Mouse (Mus musculus): ENCODE data around the gene Crabp1. TPM values are rescaled to one million over a fixed set of nuclear protein-coding genes. Genes with fewer than 3 reads are reported as not detected.

The Crabp1 gene
- polyA plus RNA-seq, 1 experiment from 2014 or later = 1,232 TPM

- WGBS = 34% methylated on average over 3 of the region's 3 CpGs
- DNase-seq (ENCODE audit: low spot score) (no peak), ATAC-seq (ENCODE audit: low FRiP score) (no peak)
- Histone ChIP-seq H3K36me3 (ENCODE audit: control insufficient read depth, insufficient read depth, low read length) (no peaks in the 10 kb centered on the region), H3K27me3 (ENCODE audit: control insufficient read depth, insufficient read depth, low read length) (no peaks in the 10 kb centered on the region), H3K9ac (ENCODE audit: low read depth, low read length) (no peak overlapping the region), H3K4me2 (replicated peaks; ENCODE audit: low read depth, low read length) (no peak overlapping the region), H3K9me3 (ENCODE audit: control insufficient read depth, low read length) (no peaks in the 10 kb centered on the region), H3K4me3 (ENCODE audit: low read depth, low read length) (no peak overlapping the region), H3K27ac (ENCODE audit: low read depth, low read length) (no peak overlapping the region), H3K4me1 (replicated peaks; ENCODE audit: control insufficient read depth, insufficient read depth, low read length) (no peaks in the 10 kb centered on the region)
Observed at GRCm38 (mm10) chr9:54784003-54784402, 19.5 kb downstream of the Crabp1 start.

GRCm38 (mm10) chr9:54785215-54785614 is 20.7 kb downstream of the Crabp1 start:
- Histone ChIP-seq H3K4me1 (replicated peaks; ENCODE audit: control insufficient read depth, insufficient read depth, low read length) (no peaks in the 10 kb centered on the region), H3K9ac (ENCODE audit: low read depth, low read length) (no peak overlapping the region), H3K27ac (ENCODE audit: low read depth, low read length) (no peak overlapping the region), H3K36me3 (ENCODE audit: control insufficient read depth, insufficient read depth, low read length) (no peaks in the 10 kb centered on the region), H3K9me3 (ENCODE audit: control insufficient read depth, low read length) (no peaks in the 10 kb centered on the region), H3K4me2 (replicated peaks; ENCODE audit: low read depth, low read length) (no peak overlapping the region), H3K4me3 (ENCODE audit: low read depth, low read length) (no peak overlapping the region), H3K27me3 (ENCODE audit: control insufficient read depth, insufficient read depth, low read length) (no peaks in the 10 kb centered on the region)
- 88% methylated on average over 3 of the region's 3 CpGs for WGBS
- ATAC-seq (ENCODE audit: low FRiP score) (no peak), DNase-seq (ENCODE audit: low spot score) (no peak)

GRCm38 (mm10) chr9:54786083-54786482 is 21.5 kb downstream of the Crabp1 start:
- no peak overlapping the region for H3K27ac ChIP-seq (ENCODE audit: low read depth, low read length)
- H3K9ac ChIP-seq (ENCODE audit: low read depth, low read length) = no peak overlapping the region
- DNase-seq (ENCODE audit: low spot score) (no peak), ATAC-seq (ENCODE audit: low FRiP score) (no peak)
- H3K4me1 ChIP-seq (replicated peaks; ENCODE audit: control insufficient read depth, insufficient read depth, low read length) = no peaks in the 10 kb centered on the region
- H3K4me3 ChIP-seq (ENCODE audit: low read depth, low read length) = no peak overlapping the region
- no peaks in the 10 kb centered on the region for H3K27me3 ChIP-seq (ENCODE audit: control insufficient read depth, insufficient read depth, low read length)
- 95% methylated on average over 1 of the region's 1 CpGs for WGBS
- no peaks in the 10 kb centered on the region for H3K36me3 ChIP-seq (ENCODE audit: control insufficient read depth, insufficient read depth, low read length)
- H3K4me2 ChIP-seq (replicated peaks; ENCODE audit: low read depth, low read length) = no peak overlapping the region
- no peaks in the 10 kb centered on the region for H3K9me3 ChIP-seq (ENCODE audit: control insufficient read depth, low read length)

- no peak for DNase-seq (ENCODE audit: low spot score)
- Histone ChIP-seq H3K27ac (ENCODE audit: low read depth, low read length) (no peak overlapping the region), H3K27me3 (ENCODE audit: control insufficient read depth, insufficient read depth, low read length) (no peaks in the 10 kb centered on the region), H3K36me3 (ENCODE audit: control insufficient read depth, insufficient read depth, low read length) (no peaks in the 10 kb centered on the region), H3K9ac (ENCODE audit: low read depth, low read length) (no peak overlapping the region), H3K4me2 (replicated peaks; ENCODE audit: low read depth, low read length) (no peak overlapping the region), H3K9me3 (ENCODE audit: control insufficient read depth, low read length) (no peaks in the 10 kb centered on the region), H3K4me3 (ENCODE audit: low read depth, low read length) (no peak overlapping the region), H3K4me1 (replicated peaks; ENCODE audit: control insufficient read depth, insufficient read depth, low read length) (no peaks in the 10 kb centered on the region)
- WGBS = 51% methylated on average over 8 of the region's 8 CpGs
- no peak for ATAC-seq (ENCODE audit: low FRiP score)
Observed at GRCm38 (mm10) chr9:54787760-54788159, 23.2 kb downstream of the Crabp1 start.

GRCm38 (mm10) chr9:54790271-54790670 is 25.7 kb downstream of the Crabp1 start:
- ATAC-seq (ENCODE audit: low FRiP score) = no peak
- no peaks in the 10 kb centered on the region for H3K4me1 ChIP-seq (replicated peaks; ENCODE audit: control insufficient read depth, insufficient read depth, low read length)
- no peak overlapping the region for H3K4me2 ChIP-seq (replicated peaks; ENCODE audit: low read depth, low read length)
- H3K36me3 ChIP-seq (ENCODE audit: control insufficient read depth, insufficient read depth, low read length) = no peaks in the 10 kb centered on the region
- H3K9me3 ChIP-seq (ENCODE audit: control insufficient read depth, low read length) = no peaks in the 10 kb centered on the region
- no peak overlapping the region for H3K4me3 ChIP-seq (ENCODE audit: low read depth, low read length)
- 82% methylated on average over 5 of the region's 5 CpGs for WGBS
- H3K27me3 ChIP-seq (ENCODE audit: control insufficient read depth, insufficient read depth, low read length) = no peaks in the 10 kb centered on the region
- no peak overlapping the region for H3K27ac ChIP-seq (ENCODE audit: low read depth, low read length)
- no peak for DNase-seq (ENCODE audit: low spot score)
- no peak overlapping the region for H3K9ac ChIP-seq (ENCODE audit: low read depth, low read length)

- 40% methylated on average over 10 of the region's 10 CpGs for WGBS
Observed at GRCm38 (mm10) chr9:54801460-54801961, 37.0 kb downstream of the Crabp1 start.

GRCm38 (mm10) chr9:54802749-54803679 is 38.5 kb downstream of the Crabp1 start:
- DNase-seq (ENCODE audit: low spot score) = no peak
- H3K27me3 ChIP-seq (ENCODE audit: control insufficient read depth, insufficient read depth, low read length) = no peaks in the 10 kb centered on the region
- whole genome bisulfite sequencing = 48% methylated on average over 6 of the region's 6 CpGs

More at GRCm38 (mm10) chr9:54801460-54801961, 37.0 kb downstream of the Crabp1 start:
- Histone ChIP-seq H3K27me3 (ENCODE audit: control insufficient read depth, insufficient read depth, low read length) (no peaks in the 10 kb centered on the region), H3K36me3 (ENCODE audit: control insufficient read depth, insufficient read depth, low read length) (no peaks in the 10 kb centered on the region), H3K4me1 (replicated peaks; ENCODE audit: control insufficient read depth, insufficient read depth, low read length) (no peaks in the 10 kb centered on the region; the same call in 1 of the 2 replicates), H3K27ac (ENCODE audit: low read depth, low read length) (no peak overlapping the region; the same call in 1 of the 2 replicates), H3K4me3 (ENCODE audit: low read depth, low read length) (no peak overlapping the region), H3K4me2 (replicated peaks; ENCODE audit: low read depth, low read length) (no peak overlapping the region), H3K9ac (ENCODE audit: low read depth, low read length) (no peak overlapping the region), H3K9me3 (ENCODE audit: control insufficient read depth, low read length) (no peaks in the 10 kb centered on the region)
- ATAC-seq (ENCODE audit: low FRiP score) (no peak), DNase-seq (ENCODE audit: low spot score) (no peak)

GRCm38 (mm10) chr9:54804351-54804750 is 39.8 kb downstream of the Crabp1 start:
- Histone ChIP-seq H3K4me1 (replicated peaks; ENCODE audit: control insufficient read depth, insufficient read depth, low read length) (no peaks in the 10 kb centered on the region; the same call in 1 of the 2 replicates), H3K36me3 (ENCODE audit: control insufficient read depth, insufficient read depth, low read length) (no peaks in the 10 kb centered on the region), H3K4me2 (replicated peaks; ENCODE audit: low read depth, low read length) (no peak overlapping the region), H3K27ac (ENCODE audit: low read depth, low read length) (no peak overlapping the region), H3K4me3 (ENCODE audit: low read depth, low read length) (no peak overlapping the region), H3K9ac (ENCODE audit: low read depth, low read length) (no peak overlapping the region), H3K9me3 (ENCODE audit: control insufficient read depth, low read length) (no peaks in the 10 kb centered on the region), H3K27me3 (ENCODE audit: control insufficient read depth, insufficient read depth, low read length) (no peaks in the 10 kb centered on the region)
- ATAC-seq (ENCODE audit: low FRiP score) (no peak), DNase-seq (ENCODE audit: low spot score) (no peak)
- 89% methylated on average over 5 of the region's 5 CpGs for WGBS

More at GRCm38 (mm10) chr9:54802749-54803679, 38.5 kb downstream of the Crabp1 start:
- H3K36me3 ChIP-seq (ENCODE audit: control insufficient read depth, insufficient read depth, low read length) = no peaks in the 10 kb centered on the region
- H3K9ac ChIP-seq (ENCODE audit: low read depth, low read length) = no peak overlapping the region
- no peak overlapping the region for H3K4me3 ChIP-seq (ENCODE audit: low read depth, low read length)
- no peaks in the 10 kb centered on the region for H3K9me3 ChIP-seq (ENCODE audit: control insufficient read depth, low read length)
- H3K4me2 ChIP-seq (replicated peaks; ENCODE audit: low read depth, low read length) = no peak overlapping the region
- H3K4me1 ChIP-seq (replicated peaks; ENCODE audit: control insufficient read depth, insufficient read depth, low read length) = no peaks in the 10 kb centered on the region; the same call in 1 of the 2 replicates
- no peak for ATAC-seq (ENCODE audit: low FRiP score)
- no peak overlapping the region for H3K27ac ChIP-seq (ENCODE audit: low read depth, low read length)

GRCm38 (mm10) chr9:54807761-54808160 is 43.2 kb downstream of the Crabp1 start:
- WGBS = 52% methylated on average over 4 of the region's 4 CpGs
- H3K9me3 ChIP-seq (ENCODE audit: control insufficient read depth, low read length) = no peaks in the 10 kb centered on the region
- ATAC-seq (ENCODE audit: low FRiP score) (no peak), DNase-seq (ENCODE audit: low spot score) (no peak)
- no peak overlapping the region for H3K4me3 ChIP-seq (ENCODE audit: low read depth, low read length)
- H3K27ac ChIP-seq (ENCODE audit: low read depth, low read length) = no peak overlapping the region
- no peaks in the 10 kb centered on the region for H3K27me3 ChIP-seq (ENCODE audit: control insufficient read depth, insufficient read depth, low read length)
- H3K36me3 ChIP-seq (ENCODE audit: control insufficient read depth, insufficient read depth, low read length) = no peaks in the 10 kb centered on the region
- no peak overlapping the region for H3K9ac ChIP-seq (ENCODE audit: low read depth, low read length)
- peaks cover 5% of the 10 kb centered on the region for H3K4me1 ChIP-seq (replicated peaks; ENCODE audit: control insufficient read depth, insufficient read depth, low read length)
- no peak overlapping the region for H3K4me2 ChIP-seq (replicated peaks; ENCODE audit: low read depth, low read length)
